Mouse (Mus musculus): ENCODE measurements around the gene Clec16a. TPM values are rescaled to one million over a fixed set of nuclear protein-coding genes. Genes with fewer than 3 reads are reported as not detected.
A peak's percentile ranks its signal among the peaks of the same experiment; 100 is the strongest.

Clec16a gene
- polyA plus RNA-seq, 1 experiment from 2014 or later = 24.9 TPM

DNA sequence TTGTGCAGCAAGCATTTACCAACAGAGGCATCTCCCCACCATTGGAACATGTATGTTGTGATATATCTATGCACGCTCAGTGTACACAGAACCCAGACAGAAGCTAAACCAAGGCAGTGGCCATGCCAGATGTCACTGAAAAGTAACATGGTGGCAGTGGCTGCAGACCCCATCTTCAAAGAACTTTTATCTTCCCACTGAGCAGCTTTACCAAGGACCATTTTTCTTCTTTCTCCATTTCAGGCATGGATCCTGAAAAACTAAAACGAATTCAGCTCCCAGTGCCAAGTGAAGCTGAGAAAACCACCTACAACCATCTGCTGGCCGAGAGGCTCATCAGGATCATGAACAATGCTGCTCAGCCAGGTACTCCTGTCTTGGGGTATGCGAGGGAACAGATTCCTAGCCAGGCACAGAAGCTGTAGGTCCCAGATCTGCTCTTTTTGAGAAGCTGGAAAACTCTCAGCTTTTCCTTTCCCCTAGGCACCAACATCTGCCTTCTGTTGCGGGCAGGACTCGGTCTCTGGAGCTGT is 82.1 kb downstream of the Clec16a start:
- ATAC-seq (ENCODE audit: extremely low read depth, insufficient number of reproducible peaks, low FRiP score, low TSS enrichment) = no peak
- H3K27ac ChIP-seq (replicated peaks) = no peak overlapping the region
- H3K4me2 ChIP-seq = no peak overlapping the region
- peaks cover 15% of the 10 kb centered on the region for H3K36me3 ChIP-seq
- no peak overlapping the region for H3K4me3 ChIP-seq
- 84% methylated on average over 6 of the region's 6 CpGs for WGBS
- peaks cover 46% of the 10 kb centered on the region for H3K4me1 ChIP-seq
- no peak overlapping the region for H3K9ac ChIP-seq
- H3K9me3 ChIP-seq = no peaks in the 10 kb centered on the region
- no peaks in the 10 kb centered on the region for H3K27me3 ChIP-seq (replicated peaks)

DNA sequence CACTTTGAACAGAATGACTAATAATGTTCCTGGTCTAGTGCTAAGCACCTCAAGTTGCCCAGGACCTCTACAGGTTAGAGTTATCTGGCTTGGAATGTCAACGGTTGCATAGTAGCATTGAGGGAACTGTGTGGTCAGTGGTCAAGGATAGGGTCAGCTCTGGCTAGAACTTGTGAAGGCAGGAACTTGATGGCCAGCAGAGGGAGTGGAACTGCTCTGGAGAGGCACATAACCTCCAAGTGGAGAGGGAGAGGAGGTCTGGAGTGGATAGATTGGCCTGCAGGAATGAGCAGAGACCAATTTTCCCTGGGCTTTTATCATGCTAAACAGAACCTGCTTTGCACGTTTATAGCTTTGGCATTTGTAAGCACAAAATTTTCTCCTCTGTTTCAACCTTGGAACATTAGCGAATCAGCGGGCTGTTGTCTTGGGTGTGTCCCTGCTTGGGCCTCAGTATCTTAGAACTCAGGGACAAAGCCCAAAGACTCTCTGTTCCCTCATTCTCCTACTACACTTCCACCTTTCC is 83.0 kb downstream of the Clec16a start:
- WGBS = 70% methylated on average over 4 of the region's 4 CpGs
- Histone ChIP-seq H3K4me3 (no peak overlapping the region), H3K9ac (no peak overlapping the region), H3K9me3 (no peaks in the 10 kb centered on the region), H3K36me3 (peaks cover 16% of the 10 kb centered on the region), H3K4me1 (peaks cover 46% of the 10 kb centered on the region), H3K4me2 (no peak overlapping the region), H3K27ac (replicated peaks) (peak overlapping the region; percentile 76), H3K27me3 (replicated peaks) (no peaks in the 10 kb centered on the region)
- no peak for ATAC-seq (ENCODE audit: extremely low read depth, insufficient number of reproducible peaks, low FRiP score, low TSS enrichment)

DNA sequence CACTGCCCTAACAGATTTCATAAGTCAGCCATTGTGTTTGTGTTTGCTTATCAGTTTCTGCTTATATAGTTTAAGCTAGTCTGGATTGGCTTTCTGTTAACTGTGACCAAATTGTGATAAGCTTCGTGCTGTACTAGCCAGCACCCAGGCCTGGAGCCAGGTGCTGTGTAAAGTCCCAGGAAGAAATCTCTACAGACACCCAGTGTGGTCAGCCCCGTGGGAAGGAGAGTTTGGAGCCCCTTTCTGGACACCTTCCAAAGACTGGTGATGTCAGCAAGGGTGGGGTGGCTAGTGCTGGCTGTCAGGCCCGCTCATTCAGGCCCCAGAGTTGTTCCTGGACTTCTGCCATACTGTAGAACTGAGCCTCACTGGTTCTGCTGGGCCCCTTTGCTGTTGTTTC is 83.8 kb downstream of the Clec16a start:
- Histone ChIP-seq H3K9me3 (no peaks in the 10 kb centered on the region), H3K9ac (peak overlapping the region; percentile 48; the same call in 1 of the 2 replicates), H3K27ac (replicated peaks) (peak overlapping the region; percentile 76), H3K36me3 (peaks cover 18% of the 10 kb centered on the region), H3K27me3 (replicated peaks) (no peaks in the 10 kb centered on the region), H3K4me3 (no peak overlapping the region), H3K4me1 (peaks cover 46% of the 10 kb centered on the region), H3K4me2 (no peak overlapping the region)
- peak; percentile 56; the same call in 1 of the 2 replicates for ATAC-seq (ENCODE audit: extremely low read depth, insufficient number of reproducible peaks, low FRiP score, low TSS enrichment)
- 14% methylated on average over 3 of the region's 3 CpGs for WGBS

DNA sequence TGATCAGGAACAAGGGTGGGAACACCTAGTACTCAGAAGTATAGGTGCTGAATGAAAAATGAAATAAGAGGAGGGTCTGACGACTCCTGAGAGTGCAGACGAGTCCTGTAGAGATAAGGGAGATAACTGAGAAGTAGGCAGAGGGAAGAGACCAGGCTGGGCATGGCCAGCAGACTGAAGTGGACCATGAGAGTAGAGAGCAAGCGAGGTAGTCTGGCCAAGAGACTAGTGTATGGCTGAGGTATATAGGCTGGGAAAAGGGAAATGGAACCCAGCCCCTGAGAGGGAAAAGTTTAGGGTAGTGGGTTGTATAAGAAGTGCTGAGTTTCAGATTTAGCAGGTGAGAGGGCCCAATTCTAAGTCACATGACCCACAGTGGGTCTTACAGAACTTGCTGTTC is 84.2 kb downstream of the Clec16a start:
- 26% methylated on average over 3 of the region's 3 CpGs for WGBS
- peak overlapping the region; percentile 48; the same call in 1 of the 2 replicates for H3K9ac ChIP-seq
- no peaks in the 10 kb centered on the region for H3K27me3 ChIP-seq (replicated peaks)
- peak overlapping the region; percentile 76 for H3K27ac ChIP-seq (replicated peaks)
- no peak overlapping the region for H3K4me2 ChIP-seq
- peaks cover 18% of the 10 kb centered on the region for H3K36me3 ChIP-seq
- ATAC-seq (ENCODE audit: extremely low read depth, insufficient number of reproducible peaks, low FRiP score, low TSS enrichment) = no peak
- peaks cover 46% of the 10 kb centered on the region for H3K4me1 ChIP-seq
- H3K9me3 ChIP-seq = no peaks in the 10 kb centered on the region
- no peak overlapping the region for H3K4me3 ChIP-seq

DNA sequence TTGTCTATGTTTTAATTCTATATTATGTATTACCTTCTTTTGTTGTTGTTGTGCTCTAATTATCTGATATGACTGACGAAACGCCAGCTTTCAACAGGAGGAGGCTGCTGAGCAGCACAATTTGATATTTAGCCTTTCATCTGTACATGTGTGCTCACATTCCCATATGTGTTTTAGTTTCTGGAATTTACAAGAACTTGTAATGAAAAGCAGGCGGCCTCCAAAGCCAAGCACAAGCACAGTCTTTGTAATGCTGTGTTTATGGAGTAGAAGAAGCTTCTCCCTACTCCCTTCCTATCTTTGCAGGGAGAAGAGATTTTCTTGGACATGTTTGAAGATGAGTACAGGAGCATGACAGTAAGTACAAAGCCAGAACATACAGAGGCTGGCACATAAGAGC is 89.8 kb downstream of the Clec16a start:
- no peak for ATAC-seq (ENCODE audit: extremely low read depth, insufficient number of reproducible peaks, low FRiP score, low TSS enrichment)
- Histone ChIP-seq H3K4me3 (no peak overlapping the region), H3K27me3 (replicated peaks) (no peaks in the 10 kb centered on the region), H3K27ac (replicated peaks) (no peak overlapping the region), H3K9ac (no peak overlapping the region), H3K4me1 (peaks cover 36% of the 10 kb centered on the region), H3K36me3 (peaks cover 16% of the 10 kb centered on the region), H3K4me2 (no peak overlapping the region), H3K9me3 (no peaks in the 10 kb centered on the region)
- WGBS = 81% methylated on average over 3 of the region's 3 CpGs

DNA sequence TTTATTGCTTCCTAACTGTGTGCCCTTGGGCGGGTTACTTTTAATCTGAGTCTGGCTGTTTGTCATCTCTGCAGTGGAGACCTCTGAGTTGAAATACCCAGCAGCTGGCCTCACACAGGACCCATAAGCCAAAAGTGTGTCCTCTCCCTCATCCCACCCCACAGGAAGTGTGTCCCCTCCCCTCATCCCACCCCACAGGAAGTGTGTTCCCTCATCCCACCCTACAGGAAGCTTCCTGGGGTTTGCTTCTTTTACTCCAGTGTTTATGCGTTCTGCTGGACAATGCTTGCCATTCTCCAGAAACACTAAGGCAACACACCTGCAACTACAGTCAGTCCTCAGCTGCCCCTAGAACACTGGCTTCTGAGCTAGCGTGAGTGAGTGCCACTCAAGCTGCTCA is 92.8 kb downstream of the Clec16a start:
- Histone ChIP-seq H3K27ac (replicated peaks) (no peak overlapping the region; the same call in 1 of the 2 replicates), H3K4me1 (peaks cover 49% of the 10 kb centered on the region), H3K27me3 (replicated peaks) (no peaks in the 10 kb centered on the region), H3K9ac (no peak overlapping the region), H3K4me3 (no peak overlapping the region), H3K4me2 (no peak overlapping the region), H3K36me3 (peaks cover 6% of the 10 kb centered on the region; the same call in 1 of the 2 replicates), H3K9me3 (no peaks in the 10 kb centered on the region)
- WGBS = 62% methylated on average over 3 of the region's 3 CpGs
- no peak for ATAC-seq (ENCODE audit: extremely low read depth, insufficient number of reproducible peaks, low FRiP score, low TSS enrichment)

DNA sequence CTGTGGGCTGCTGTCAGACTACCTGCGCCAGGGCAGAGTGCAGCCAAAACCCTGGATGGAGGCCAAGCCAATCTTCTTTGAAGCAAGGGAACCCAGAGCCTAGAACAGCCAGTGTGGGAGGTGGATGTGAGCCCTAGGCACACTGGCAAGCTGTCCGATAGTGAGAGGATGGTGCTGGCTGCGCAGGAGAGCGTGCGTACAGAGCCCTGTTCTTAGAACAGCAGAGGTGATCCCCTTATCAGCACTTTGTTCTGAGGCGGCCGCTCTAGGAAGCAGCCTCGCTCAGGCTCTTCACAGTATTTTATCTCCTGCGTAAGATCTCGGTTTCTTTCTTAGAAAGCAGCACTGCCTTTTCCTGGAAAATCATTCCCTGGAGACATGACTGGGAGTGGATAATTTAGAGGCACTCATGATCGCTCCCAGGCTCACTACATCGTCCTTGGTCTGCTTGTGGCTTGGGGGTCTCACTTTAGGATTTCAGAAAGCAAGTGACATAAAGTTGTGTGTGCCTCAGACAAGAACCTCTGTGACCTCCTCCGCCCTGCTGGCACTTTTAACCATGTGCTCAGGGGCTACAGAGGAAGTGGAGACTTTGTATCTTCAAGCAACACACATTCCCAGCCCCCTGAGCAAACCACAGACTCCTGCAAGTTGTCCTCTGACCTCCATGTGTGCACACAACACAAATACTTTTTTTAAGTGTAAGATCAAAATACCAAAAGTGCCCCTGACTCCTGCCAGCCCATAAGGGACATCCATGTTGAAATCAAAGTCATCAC is 94.2 kb downstream of the Clec16a start:
- Histone ChIP-seq H3K27me3 (replicated peaks) (no peaks in the 10 kb centered on the region), H3K4me1 (peaks cover 61% of the 10 kb centered on the region), H3K9me3 (no peaks in the 10 kb centered on the region), H3K27ac (replicated peaks) (no peak overlapping the region), H3K36me3 (peaks cover 4% of the 10 kb centered on the region; the same call in 1 of the 2 replicates), H3K9ac (no peak overlapping the region), H3K4me3 (no peak overlapping the region), H3K4me2 (no peak overlapping the region)
- no peak for ATAC-seq (ENCODE audit: extremely low read depth, insufficient number of reproducible peaks, low FRiP score, low TSS enrichment)
- WGBS = 21% methylated on average over 13 of the region's 13 CpGs

DNA sequence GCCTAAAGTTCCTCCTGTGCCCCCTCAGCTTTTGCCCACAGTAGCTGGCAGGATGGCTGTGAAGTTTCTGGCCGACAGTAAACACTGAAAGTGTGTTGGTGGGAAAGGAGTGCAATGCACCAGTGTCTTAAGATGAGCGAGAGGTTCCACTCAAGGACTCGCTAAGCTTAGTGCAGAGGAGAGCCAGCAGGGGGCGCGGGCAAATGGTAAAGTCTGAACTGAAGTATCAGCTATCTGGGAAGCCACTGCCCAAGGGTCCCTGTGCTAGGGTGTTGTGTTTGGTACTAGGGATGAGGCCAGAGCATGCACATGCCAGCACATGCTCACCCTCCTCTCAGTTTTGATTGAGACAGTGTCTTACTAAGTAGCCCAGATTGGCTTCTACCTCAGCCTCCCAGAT is 94.9 kb downstream of the Clec16a start:
- peaks cover 3% of the 10 kb centered on the region; the same call in 1 of the 2 replicates for H3K36me3 ChIP-seq
- ATAC-seq (ENCODE audit: extremely low read depth, insufficient number of reproducible peaks, low FRiP score, low TSS enrichment) = no peak; the same call in 1 of the 2 replicates
- no peak overlapping the region for H3K4me3 ChIP-seq
- no peak overlapping the region for H3K4me2 ChIP-seq
- no peaks in the 10 kb centered on the region for H3K27me3 ChIP-seq (replicated peaks)
- H3K4me1 ChIP-seq = peaks cover 61% of the 10 kb centered on the region
- 5% methylated on average over 5 of the region's 5 CpGs for WGBS
- H3K9me3 ChIP-seq = no peaks in the 10 kb centered on the region
- no peak overlapping the region for H3K27ac ChIP-seq (replicated peaks)
- no peak overlapping the region for H3K9ac ChIP-seq

DNA sequence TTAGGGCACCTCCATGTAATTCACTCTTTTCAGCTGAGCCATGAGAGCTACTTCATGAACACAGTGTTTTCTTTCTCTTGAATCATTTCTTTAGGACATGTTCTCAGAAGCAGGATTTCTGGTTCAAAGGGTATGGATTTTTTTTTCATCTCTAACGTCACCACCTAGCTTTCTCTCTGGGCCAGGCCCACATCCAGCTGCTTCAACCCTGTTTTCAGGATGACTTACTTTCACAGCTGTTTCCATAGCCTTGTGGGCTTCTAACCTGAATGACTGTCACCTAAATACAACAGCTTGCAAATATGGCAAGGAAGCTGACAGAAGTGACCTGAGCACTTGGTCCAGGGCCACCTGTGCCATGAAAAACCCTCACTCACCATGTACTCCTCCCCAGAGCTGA is 96.0 kb downstream of the Clec16a start:
- no peaks in the 10 kb centered on the region for H3K36me3 ChIP-seq
- H3K4me2 ChIP-seq = no peak overlapping the region
- peaks cover 61% of the 10 kb centered on the region for H3K4me1 ChIP-seq
- no peak overlapping the region for H3K27ac ChIP-seq (replicated peaks)
- H3K9me3 ChIP-seq = no peaks in the 10 kb centered on the region
- 75% methylated on average over 1 of the region's 1 CpGs for WGBS
- H3K27me3 ChIP-seq (replicated peaks) = no peaks in the 10 kb centered on the region
- ATAC-seq (ENCODE audit: extremely low read depth, insufficient number of reproducible peaks, low FRiP score, low TSS enrichment) = no peak
- no peak overlapping the region for H3K9ac ChIP-seq
- no peak overlapping the region for H3K4me3 ChIP-seq

DNA sequence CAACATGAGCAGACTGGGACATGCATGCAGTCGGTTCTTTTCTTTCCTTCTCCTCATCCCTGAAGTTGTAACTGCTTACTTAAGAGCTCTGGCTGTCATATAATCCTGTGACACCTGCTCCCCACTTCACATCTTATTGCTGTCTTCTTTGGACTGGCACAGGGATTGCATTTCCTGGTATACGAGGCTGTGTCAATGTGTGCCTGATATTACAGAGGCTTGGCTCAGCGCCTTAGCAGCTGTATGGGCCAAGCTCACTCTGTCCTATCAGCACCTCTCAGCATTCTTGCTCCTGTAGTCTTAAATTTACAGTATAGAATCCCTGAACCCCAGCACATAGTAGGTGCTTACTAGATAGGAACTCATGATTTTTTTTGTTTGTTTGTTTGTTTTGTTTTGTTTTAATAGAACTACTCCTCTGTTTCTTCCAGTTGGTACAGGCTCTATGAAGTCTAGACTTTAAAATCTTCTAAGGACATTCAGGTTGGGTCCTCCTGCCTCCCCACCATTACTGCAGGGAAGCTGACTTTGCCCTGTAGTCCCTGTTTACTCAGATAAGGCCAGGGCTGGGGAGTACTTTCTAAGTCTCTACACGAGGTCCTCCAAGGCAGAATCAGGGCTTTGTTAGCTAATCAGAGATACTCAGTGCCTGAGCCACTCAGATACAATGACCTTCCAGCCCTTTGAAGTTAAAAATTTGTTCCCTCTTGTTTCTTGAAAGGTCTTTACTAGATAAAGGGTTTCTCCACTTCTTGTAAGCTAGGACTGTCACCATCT is 97.9 kb downstream of the Clec16a start:
- Histone ChIP-seq H3K9ac (no peak overlapping the region), H3K36me3 (no peaks in the 10 kb centered on the region), H3K4me2 (no peak overlapping the region), H3K4me1 (peaks cover 45% of the 10 kb centered on the region), H3K27ac (replicated peaks) (no peak overlapping the region), H3K27me3 (replicated peaks) (no peaks in the 10 kb centered on the region), H3K4me3 (no peak overlapping the region), H3K9me3 (no peaks in the 10 kb centered on the region)
- WGBS = 31% methylated on average over 4 of the region's 4 CpGs
- ATAC-seq (ENCODE audit: extremely low read depth, insufficient number of reproducible peaks, low FRiP score, low TSS enrichment) = no peak

DNA sequence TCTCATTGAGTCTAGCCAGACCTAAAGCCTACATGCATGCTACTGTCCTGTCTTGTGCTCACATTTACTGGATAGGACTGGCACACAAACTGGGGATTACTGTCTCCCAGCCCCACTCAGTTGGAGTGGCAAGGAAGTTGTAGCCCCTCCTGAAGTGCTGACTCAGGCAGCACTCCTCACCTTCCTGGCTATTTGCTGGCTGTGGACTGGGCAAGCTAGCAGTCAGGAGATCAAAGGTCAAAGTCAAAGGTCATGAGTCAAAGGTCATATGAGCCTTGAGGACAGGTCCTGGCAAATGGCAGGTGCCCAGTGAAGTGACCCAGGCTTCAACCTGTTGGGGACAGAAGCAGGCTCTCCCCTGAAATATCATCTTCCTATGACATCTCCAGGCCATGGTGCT is 99.1 kb downstream of the Clec16a start:
- Histone ChIP-seq H3K36me3 (no peaks in the 10 kb centered on the region), H3K27me3 (replicated peaks) (no peaks in the 10 kb centered on the region), H3K4me2 (no peak overlapping the region), H3K9me3 (no peaks in the 10 kb centered on the region), H3K4me1 (peaks cover 33% of the 10 kb centered on the region), H3K4me3 (no peak overlapping the region), H3K9ac (no peak overlapping the region), H3K27ac (replicated peaks) (no peak overlapping the region)
- no peak for ATAC-seq (ENCODE audit: extremely low read depth, insufficient number of reproducible peaks, low FRiP score, low TSS enrichment)
